Mouse (Mus musculus): Measurements from ENCODE around the gene Gm614.

Gm614 gene

GRCm38 (mm10) chrX:101260441-101261325 is 3.1 kb downstream of the Gm614 start:
- DNase-seq (ENCODE audit: extremely low read depth, low read depth, low spot score), result no peak

DNA sequence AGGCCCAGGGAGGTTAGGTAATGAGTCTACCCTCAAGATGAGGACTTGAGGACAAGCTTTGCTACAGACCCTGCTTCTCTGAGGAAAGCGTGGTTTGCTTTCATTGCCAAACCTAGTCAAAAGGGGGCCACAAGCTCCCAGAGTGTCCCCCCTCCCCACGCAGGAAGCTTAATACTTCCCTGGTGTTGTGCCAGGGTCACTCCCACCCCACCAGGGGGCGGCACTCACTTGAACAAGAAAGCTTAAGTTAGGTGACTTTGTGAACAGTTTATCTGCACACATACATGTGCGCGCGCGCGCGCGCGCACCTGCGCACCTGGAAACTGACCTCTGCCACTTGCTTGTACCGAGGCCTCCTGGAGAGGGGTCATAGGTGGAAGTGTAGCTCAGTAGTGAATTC is 7.2 kb downstream of the Gm614 start:
- DNase-seq (ENCODE audit: extremely low read depth, low read depth, low spot score), result no peak

- no peak for DNase-seq (ENCODE audit: extremely low read depth, low read depth, low spot score)
Observed at GRCm38 (mm10) chrX:101254740-101255139, 9.1 kb downstream of the Gm614 start.

DNA sequence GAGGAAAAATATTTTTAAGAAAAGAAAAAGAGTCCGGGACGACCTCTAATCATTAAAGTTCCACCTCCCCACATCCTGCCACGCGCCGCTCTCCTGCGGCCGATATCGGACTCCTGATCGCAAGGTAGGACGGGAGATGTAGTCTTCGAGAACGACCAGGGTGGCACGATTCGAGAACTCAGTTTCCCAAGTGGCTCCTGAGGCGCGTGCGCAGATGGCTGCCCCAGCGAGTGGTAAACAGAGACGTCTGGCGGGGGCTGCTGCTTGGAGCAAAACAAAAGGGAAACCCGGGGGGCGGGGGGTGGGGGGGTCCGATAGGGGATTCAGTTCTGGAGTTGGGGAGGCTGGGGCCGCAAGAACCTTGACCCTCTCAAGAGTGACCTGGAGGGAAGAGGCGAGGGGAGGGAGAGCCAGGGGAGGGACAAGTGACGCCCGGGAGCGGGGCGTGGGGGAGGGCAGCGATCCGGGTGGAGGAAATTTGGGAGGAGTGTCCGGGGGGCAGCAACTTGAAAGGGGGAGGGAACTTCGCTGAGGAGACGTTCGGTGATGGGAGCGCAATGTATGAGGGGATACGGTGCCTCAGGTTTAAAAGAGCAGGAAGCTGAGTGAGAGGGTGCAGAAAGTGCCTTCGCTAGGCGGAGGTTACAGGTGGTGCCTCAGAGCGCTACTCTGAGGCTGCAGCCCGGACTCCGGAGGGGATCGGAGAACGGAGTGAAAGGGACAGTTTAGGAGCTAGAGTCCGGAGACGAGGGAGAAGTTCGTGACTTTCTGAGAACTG is 9.7 kb downstream of the Gm614 start, which contains the start of gene Foxo4:
Gene Foxo4 (plus strand): TSS at position 577 of the 778 bp plus-strand sequence.
- DNase-seq (ENCODE audit: extremely low read depth, low read depth, low spot score), result peak; percentile 30

GRCm38 (mm10) chrX:101245011-101245410 is 18.8 kb downstream of the Gm614 start:
- no peak for DNase-seq (ENCODE audit: extremely low read depth, low read depth, low spot score)

GRCm38 (mm10) chrX:101222796-101223162 is 41.0 kb downstream of the Gm614 start:
- no peak for DNase-seq (ENCODE audit: extremely low read depth, low read depth, low spot score)

DNA sequence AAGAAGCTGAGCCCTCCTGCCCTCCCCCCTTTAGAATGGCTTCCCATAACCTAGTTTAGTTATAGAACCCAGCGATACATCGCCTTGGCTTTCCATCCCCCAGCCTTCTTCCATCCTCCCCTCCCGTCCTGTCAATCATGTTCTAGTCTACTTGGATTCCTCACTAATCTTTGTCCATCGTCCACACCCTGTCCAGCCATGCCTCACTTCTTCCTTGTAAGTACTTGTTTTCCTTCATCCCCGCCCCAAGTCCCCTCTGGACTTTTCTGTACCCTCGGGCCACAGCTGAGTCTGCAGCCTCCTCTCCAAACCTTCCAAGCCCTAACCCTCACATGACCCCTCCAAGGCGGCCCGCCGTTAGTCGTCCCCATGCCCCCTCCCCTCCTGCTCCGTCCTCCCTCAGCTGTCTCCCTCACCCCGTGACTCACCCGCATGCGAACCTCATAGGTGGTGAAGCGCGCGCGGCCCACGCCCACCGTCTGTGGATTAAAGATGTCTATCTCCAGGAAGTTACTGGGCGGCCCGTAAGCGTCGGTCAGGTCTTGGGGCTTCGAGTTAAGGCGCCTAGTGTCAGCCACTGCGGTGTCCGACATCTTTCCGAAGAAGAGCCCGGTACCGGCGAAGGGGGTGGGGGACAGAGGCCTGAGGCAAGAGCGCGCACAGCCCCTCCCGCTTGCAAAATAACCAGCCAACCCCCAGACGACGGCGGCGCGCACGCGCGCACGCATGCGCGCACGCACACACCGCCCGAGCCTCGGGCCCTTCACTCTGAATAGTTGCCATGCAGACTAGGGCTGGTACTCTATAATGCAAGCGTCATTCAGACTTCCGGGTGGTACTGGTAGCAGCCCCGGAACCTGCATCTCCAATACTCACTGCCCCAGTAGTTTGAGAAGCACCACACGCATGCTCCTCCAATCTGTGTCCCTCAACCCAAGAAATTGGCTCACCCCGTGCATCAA is 41.7 kb downstream of the Gm614 start, which contains the start of gene Snx12:
Gene Snx12 (minus strand): TSS at position 730 of the 962 bp plus-strand sequence.
- DNase-seq (ENCODE audit: extremely low read depth, low read depth, low spot score), result peak; percentile 28
